Mouse (Mus musculus): Measurements from ENCODE around the gene Sfrp2.

Gene Sfrp2

DNA sequence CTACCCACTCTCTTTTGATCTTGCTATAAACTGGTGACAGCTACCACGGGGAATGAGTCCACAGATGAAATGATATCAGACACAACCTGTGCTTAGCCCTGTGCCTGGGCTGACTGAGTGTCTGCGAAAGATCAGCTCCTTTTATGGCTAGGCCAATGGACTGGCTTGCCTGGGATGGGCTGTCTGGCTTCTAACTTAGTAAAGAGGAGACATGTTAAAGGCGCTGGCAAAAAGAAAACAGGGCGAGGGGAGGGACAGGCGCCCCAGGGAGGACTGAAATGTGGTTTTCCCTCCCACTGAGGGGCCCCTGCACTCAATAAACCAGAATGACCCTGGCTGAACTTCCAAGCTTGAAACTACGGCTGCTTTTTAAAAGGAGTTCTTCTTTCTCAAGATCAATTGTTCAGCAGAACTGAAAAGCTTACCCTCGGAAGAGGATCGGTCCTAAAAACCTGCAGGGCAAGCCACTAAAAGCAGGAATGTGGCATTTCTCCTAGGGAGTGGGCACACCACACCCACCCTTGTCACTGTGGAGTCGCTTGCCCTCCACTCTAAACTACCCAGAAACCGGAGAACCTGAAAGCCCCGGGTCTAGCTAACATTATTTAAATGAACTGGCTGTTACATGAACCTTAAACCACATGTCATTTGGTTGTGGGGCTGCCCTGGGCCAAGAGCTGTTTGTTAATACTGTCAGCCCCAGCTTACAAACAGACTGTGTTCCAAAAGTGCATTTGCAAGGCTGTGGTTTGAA, 17.8 kb downstream of the Sfrp2 start:
- Histone ChIP-seq H3K9me3 (ENCODE audit: low read length) (peaks cover 21% of the 10 kb centered on the region), H3K4me1 (replicated peaks; ENCODE audit: low read depth, low read length) (peaks cover 33% of the 10 kb centered on the region), H3K4me3 (replicated peaks; ENCODE audit: low read length) (no peak overlapping the region), H3K27me3 (ENCODE audit: insufficient read depth, low read length) (peaks cover 13% of the 10 kb centered on the region), H3K36me3 (ENCODE audit: insufficient read depth, low read length) (no peaks in the 10 kb centered on the region)
- no peak for TF ChIP-seq CTCF (conservative IDR thresholded peaks at IDR 0.05; ENCODE audit: low read length)
- no peak for TF ChIP-seq POU5F1 (IDR thresholded peaks at IDR 0.05; ENCODE audit: borderline replicate concordance, low read length)
- TF ChIP-seq NANOG (IDR thresholded peaks at IDR 0.05; ENCODE audit: borderline replicate concordance, low read length) = no peak

DNA sequence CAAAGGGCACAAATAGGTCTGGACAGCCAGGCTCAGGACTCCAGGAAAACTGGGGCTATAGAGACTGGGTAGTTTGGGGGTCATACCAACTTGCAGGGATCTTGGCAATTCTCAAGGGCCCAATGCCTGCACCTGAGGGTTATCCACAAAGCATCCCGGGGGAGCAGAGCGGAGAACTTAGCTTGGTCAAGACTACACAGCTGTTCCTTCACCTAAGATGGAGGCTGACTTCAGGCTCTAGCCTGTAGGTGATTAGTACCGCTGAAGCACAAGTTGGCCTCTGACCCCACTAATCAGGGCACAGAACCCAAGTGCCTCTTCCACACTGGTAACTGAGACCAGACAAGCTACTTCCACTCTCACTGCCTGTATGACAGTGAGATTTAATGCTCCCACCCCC, 18.6 kb downstream of the Sfrp2 start:
- Histone ChIP-seq H3K9me3 (ENCODE audit: low read length) (peaks cover 23% of the 10 kb centered on the region), H3K36me3 (ENCODE audit: insufficient read depth, low read length) (no peaks in the 10 kb centered on the region)
- no peak for TF ChIP-seq NANOG (IDR thresholded peaks at IDR 0.05; ENCODE audit: borderline replicate concordance, low read length)
- TF ChIP-seq CTCF (conservative IDR thresholded peaks at IDR 0.05; ENCODE audit: low read length) = no peak
- no peak for TF ChIP-seq POU5F1 (IDR thresholded peaks at IDR 0.05; ENCODE audit: borderline replicate concordance, low read length)

DNA sequence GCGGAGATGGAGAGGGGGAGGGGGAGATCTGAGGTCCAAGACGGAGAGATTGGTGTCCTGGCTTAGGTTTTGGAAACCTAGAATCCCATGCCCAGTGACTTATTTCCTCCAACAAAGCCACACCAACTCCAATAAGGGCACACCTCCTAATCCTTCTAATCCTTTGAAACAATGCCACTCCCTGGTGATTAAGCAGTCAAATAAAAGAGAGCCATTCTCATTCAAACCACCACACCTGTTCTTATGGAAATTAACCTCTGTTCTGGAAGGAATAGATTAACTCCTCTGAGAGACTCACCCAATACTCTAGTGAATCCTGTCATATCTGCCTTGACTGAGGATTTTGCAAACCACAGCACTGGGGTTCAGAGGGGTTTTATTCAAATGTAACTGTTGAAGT, 21.0 kb downstream of the Sfrp2 start:
- H3K4me1 ChIP-seq (replicated peaks; ENCODE audit: low read depth, low read length) = peaks cover 37% of the 10 kb centered on the region
- H3K27me3 ChIP-seq (ENCODE audit: insufficient read depth, low read length) = peaks cover 36% of the 10 kb centered on the region
- no peaks in the 10 kb centered on the region for H3K36me3 ChIP-seq (ENCODE audit: insufficient read depth, low read length)
- H3K4me3 ChIP-seq (replicated peaks; ENCODE audit: low read length) = no peak overlapping the region
- TF ChIP-seq CTCF (conservative IDR thresholded peaks at IDR 0.05; ENCODE audit: low read length) = no peak
- TF ChIP-seq NANOG (IDR thresholded peaks at IDR 0.05; ENCODE audit: borderline replicate concordance, low read length) = no peak; the same call in 1 of the 2 replicates
- TF ChIP-seq POU5F1 (IDR thresholded peaks at IDR 0.05; ENCODE audit: borderline replicate concordance, low read length) = peak; percentile 39; the same call in 1 of the 2 replicates
- peaks cover 24% of the 10 kb centered on the region for H3K9me3 ChIP-seq (ENCODE audit: low read length)

More for the DNA sequence above, 18.6 kb downstream of the Sfrp2 start:
- Histone ChIP-seq H3K27me3 (ENCODE audit: insufficient read depth, low read length) (peaks cover 22% of the 10 kb centered on the region), H3K4me3 (replicated peaks; ENCODE audit: low read length) (no peak overlapping the region), H3K4me1 (replicated peaks; ENCODE audit: low read depth, low read length) (peaks cover 32% of the 10 kb centered on the region)

DNA sequence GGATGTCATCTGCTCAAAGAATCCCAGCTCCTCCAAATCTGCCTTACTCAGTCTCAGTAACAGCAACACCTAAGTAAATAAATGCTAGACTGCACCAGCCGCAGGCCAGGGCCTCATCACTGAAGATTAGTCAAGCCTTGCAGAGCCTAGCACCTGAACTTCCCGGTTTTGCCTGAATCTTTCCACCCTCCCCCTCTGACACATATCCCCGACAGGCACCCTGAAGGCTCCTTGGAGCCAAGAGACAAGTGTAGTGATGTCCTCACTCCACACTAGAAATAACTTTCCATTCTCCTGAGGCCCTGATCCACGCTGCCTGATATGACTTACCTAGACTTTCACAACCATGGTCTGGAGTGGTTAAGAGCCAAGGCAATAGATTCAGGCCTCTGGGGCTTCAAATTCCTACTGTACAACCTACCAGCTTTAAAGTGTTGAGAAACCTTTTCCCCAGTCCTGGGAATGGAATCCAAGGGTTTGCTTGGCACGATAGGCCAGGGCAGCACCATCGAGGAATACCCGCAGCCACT, 21.7 kb downstream of the Sfrp2 start:
- peaks cover 32% of the 10 kb centered on the region for H3K9me3 ChIP-seq (ENCODE audit: low read length)
- no peak for TF ChIP-seq POU5F1 (IDR thresholded peaks at IDR 0.05; ENCODE audit: borderline replicate concordance, low read length)
- no peak for TF ChIP-seq NANOG (IDR thresholded peaks at IDR 0.05; ENCODE audit: borderline replicate concordance, low read length)
- TF ChIP-seq CTCF (conservative IDR thresholded peaks at IDR 0.05; ENCODE audit: low read length) = no peak
- no peaks in the 10 kb centered on the region for H3K36me3 ChIP-seq (ENCODE audit: insufficient read depth, low read length)
- peaks cover 37% of the 10 kb centered on the region for H3K4me1 ChIP-seq (replicated peaks; ENCODE audit: low read depth, low read length)
- no peak overlapping the region for H3K4me3 ChIP-seq (replicated peaks; ENCODE audit: low read length)
- peaks cover 35% of the 10 kb centered on the region for H3K27me3 ChIP-seq (ENCODE audit: insufficient read depth, low read length)

DNA sequence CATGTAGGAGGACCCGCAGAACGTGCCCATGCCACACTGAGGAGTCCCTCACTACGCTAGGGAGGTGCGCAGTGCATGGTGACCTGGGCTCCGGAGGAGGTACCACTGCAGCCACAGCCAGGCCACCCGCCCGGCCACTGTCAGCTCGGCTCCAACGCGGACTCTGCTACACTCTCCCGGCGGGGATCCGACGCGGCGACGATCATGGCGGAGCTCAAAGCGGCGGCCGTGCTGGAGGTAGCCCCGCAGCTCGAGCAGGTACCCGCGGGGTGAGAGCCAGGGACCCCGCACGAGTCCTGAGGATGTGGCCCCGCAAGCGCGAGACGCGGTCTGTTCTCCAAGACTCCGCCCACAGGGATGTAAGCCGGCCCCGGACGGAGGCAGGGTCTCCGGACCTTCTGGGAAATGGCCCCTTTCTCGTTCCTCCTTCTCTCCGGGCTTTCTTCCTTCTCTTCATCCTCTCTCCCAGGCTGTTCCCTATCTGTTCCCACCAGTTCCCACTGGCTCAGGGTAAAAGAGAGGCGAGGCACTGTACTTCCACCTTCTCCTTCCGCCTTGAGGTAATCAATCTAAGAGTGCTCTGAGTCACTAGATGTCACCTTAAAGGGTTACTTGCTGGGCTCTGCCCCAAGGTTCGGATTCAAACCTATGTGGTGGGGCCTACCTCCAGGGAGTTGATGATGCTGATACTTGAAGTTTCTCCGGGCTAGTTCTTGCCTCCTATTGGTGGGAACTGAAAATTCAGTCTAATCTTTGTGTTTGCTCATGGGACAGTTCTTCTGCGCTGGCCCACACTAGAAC, 23.7 kb downstream of the Sfrp2 start:
- TF ChIP-seq POU5F1 (IDR thresholded peaks at IDR 0.05; ENCODE audit: borderline replicate concordance, low read length) (no peak), NANOG (IDR thresholded peaks at IDR 0.05; ENCODE audit: borderline replicate concordance, low read length) (no peak), CTCF (conservative IDR thresholded peaks at IDR 0.05; ENCODE audit: low read length) (no peak)
- peaks cover 35% of the 10 kb centered on the region for H3K9me3 ChIP-seq (ENCODE audit: low read length)

DNA sequence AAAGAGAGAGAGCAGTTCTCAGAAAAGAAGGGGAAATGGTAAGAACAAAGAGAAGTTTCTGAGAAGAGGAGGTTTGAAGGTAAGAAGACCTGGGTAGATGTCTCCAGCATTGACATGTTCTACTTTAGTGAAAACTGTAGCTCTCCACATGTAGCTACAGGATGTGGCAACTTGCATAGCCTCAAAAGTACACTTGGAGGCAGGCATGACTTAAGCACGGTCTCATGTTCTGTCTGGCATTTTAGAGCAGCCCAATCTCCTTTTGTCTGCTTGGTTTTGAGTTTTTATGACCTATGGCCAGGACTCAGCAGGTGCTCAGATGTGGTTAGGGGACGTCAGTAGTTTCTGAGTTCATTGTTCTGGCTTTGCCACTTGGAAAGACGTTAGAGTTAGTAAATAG, 25.3 kb downstream of the Sfrp2 start:
- TF ChIP-seq NANOG (IDR thresholded peaks at IDR 0.05; ENCODE audit: borderline replicate concordance, low read length) = no peak
- no peak for TF ChIP-seq POU5F1 (IDR thresholded peaks at IDR 0.05; ENCODE audit: borderline replicate concordance, low read length)
- TF ChIP-seq CTCF (conservative IDR thresholded peaks at IDR 0.05; ENCODE audit: low read length) = no peak
- no peak overlapping the region for H3K4me3 ChIP-seq (replicated peaks; ENCODE audit: low read length)
- no peaks in the 10 kb centered on the region for H3K36me3 ChIP-seq (ENCODE audit: insufficient read depth, low read length)
- H3K27me3 ChIP-seq (ENCODE audit: insufficient read depth, low read length) = peaks cover 35% of the 10 kb centered on the region
- peaks cover 39% of the 10 kb centered on the region for H3K9me3 ChIP-seq (ENCODE audit: low read length)
- peaks cover 17% of the 10 kb centered on the region for H3K4me1 ChIP-seq (replicated peaks; ENCODE audit: low read depth, low read length)

More for the DNA sequence above, 23.7 kb downstream of the Sfrp2 start:
- H3K36me3 ChIP-seq (ENCODE audit: insufficient read depth, low read length) = no peaks in the 10 kb centered on the region
- H3K4me1 ChIP-seq (replicated peaks; ENCODE audit: low read depth, low read length) = peaks cover 22% of the 10 kb centered on the region
- peak overlapping the region; percentile 84 for H3K4me3 ChIP-seq (replicated peaks; ENCODE audit: low read length)
- peaks cover 35% of the 10 kb centered on the region for H3K27me3 ChIP-seq (ENCODE audit: insufficient read depth, low read length)

DNA sequence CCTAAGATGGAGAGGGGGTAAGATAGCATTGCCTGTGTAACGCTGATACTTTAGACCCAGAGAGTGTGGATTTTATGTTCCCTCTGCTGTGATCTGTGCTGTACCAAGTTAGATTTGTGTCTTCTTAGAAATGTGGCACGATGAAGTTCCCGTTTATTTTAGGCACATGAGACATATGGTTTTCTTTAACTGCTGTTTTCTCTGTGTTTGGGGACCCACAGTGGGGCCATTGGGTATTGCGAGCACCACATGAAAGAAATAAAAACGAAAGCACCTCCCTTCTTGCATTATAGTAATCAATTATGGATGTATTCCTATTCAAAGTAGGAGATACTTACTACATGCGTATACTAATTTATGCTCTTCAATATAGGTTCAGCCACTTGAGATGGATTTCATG, 31.0 kb downstream of the Sfrp2 start:
- TF ChIP-seq NANOG (IDR thresholded peaks at IDR 0.05; ENCODE audit: borderline replicate concordance, low read length) (no peak), POU5F1 (IDR thresholded peaks at IDR 0.05; ENCODE audit: borderline replicate concordance, low read length) (no peak), CTCF (conservative IDR thresholded peaks at IDR 0.05; ENCODE audit: low read length) (no peak)
- H3K4me1 ChIP-seq (replicated peaks; ENCODE audit: low read depth, low read length) = 0 out of 2 replicates have a peak, but pooled peaks cover 2% of the 10 kb centered on the region
- H3K4me3 ChIP-seq (replicated peaks; ENCODE audit: low read length) = no peak overlapping the region
- H3K36me3 ChIP-seq (ENCODE audit: insufficient read depth, low read length) = no peaks in the 10 kb centered on the region
- H3K27me3 ChIP-seq (ENCODE audit: insufficient read depth, low read length) = no peaks in the 10 kb centered on the region
- peaks cover 25% of the 10 kb centered on the region for H3K9me3 ChIP-seq (ENCODE audit: low read length)

DNA sequence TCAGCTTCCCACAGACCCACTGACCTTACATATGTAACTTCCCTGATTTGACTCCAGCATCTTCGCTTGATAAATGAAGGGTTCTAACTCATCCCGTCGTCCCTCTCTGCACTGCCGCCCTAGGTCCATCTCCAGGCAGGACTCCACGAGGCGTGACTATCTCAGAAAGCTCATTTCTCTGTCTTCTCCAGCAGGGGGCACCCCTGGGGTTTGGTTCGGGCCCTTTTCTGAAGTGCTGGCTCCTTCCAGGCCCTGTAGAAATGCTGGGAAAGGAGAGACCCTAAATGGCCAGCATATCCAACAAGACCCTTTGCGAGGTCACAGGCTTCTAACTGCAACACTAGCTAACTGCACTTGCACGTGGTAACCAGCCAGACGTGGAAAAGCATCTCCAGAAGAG, 31.7 kb downstream of the Sfrp2 start:
- TF ChIP-seq NANOG (IDR thresholded peaks at IDR 0.05; ENCODE audit: borderline replicate concordance, low read length) = no peak
- peak; percentile 54 for TF ChIP-seq CTCF (conservative IDR thresholded peaks at IDR 0.05; ENCODE audit: low read length)
- Histone ChIP-seq H3K36me3 (ENCODE audit: insufficient read depth, low read length) (no peaks in the 10 kb centered on the region), H3K9me3 (ENCODE audit: low read length) (peaks cover 23% of the 10 kb centered on the region)

More for the DNA sequence above, 31.7 kb downstream of the Sfrp2 start:
- Histone ChIP-seq H3K27me3 (ENCODE audit: insufficient read depth, low read length) (no peaks in the 10 kb centered on the region), H3K4me3 (replicated peaks; ENCODE audit: low read length) (no peak overlapping the region), H3K4me1 (replicated peaks; ENCODE audit: low read depth, low read length) (0 out of 2 replicates have a peak, but pooled peaks cover 2% of the 10 kb centered on the region)

All from E14TG2a.4 (cell line).